Mouse (Mus musculus) layer of hippocampus, postnatal 25 days (tissue): ENCODE measurements around the gene Celf3. TPM values are rescaled to one million over a fixed set of nuclear protein-coding genes. Genes with fewer than 3 reads are reported as not detected.

Source experiments
- DNase-seq, 2 experiments: peaks; one replicate each; pipeline ENCODE4 v3.0.0; 2022; ENCODE audit warnings: mixed read lengths in 2 of 2, low spot score in 1 of 2; ENCODE audit errors: extremely low spot score in 1 of 2
- total RNA-seq, 2 experiments: library from RNA; stranded (reverse); gene quantifications; 2 replicates each; pipeline ENCODE4 v1.2.3; 2021

Celf3 gene
- total RNA-seq, 2 experiments from 2014 or later, result 165 to 198 TPM

DNA sequence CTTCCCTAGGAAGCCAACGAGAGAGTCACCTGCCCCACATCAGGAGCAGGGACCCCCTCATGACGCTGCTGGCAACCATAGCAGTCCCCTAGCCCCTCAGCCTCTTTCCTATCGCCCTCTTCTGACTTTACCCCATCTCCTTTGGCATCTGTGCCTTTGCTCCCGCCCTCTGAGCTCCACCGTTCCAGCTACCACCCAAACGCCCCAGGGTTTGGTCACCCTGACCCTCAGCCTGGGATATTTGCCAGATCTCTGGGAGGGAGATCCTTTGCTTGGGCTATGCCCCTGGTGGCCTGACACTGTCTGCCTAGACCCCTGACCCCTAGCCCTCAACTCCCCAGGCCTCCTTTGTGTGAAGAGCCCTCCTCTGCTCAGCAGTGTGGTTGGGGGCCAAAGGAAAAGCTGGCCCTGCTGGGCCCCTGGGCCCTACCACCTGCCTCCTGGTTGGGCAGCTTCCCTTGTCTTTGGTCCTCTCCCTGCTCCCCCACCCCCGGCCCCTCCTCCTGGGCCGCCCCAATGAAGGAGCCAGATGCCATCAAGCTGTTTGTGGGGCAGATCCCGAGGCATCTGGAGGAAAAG is 585 bp downstream of the Celf3 start:
- DNase-seq, result no peak

DNA sequence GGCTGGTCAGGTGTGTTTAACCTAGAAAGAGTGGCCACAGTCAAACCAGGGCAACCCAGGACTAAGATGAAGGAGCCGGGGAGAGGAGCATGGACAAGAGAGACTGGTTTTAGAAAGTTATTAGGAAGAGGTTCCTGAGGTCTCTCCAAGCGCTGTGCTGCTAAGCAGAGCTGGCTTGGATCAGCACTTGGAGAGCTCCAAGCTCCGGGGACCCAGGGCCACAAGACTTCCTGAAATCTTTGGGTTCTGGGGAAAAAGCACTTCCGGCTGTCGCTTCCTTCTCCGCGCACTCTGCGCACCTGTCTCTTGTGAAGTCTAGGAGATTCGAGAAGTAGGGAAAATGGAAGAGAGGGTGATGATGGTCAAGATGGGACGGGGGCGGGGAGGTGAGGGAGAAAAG is 1.5 kb downstream of the Celf3 start:
- no peak for DNase-seq

DNA sequence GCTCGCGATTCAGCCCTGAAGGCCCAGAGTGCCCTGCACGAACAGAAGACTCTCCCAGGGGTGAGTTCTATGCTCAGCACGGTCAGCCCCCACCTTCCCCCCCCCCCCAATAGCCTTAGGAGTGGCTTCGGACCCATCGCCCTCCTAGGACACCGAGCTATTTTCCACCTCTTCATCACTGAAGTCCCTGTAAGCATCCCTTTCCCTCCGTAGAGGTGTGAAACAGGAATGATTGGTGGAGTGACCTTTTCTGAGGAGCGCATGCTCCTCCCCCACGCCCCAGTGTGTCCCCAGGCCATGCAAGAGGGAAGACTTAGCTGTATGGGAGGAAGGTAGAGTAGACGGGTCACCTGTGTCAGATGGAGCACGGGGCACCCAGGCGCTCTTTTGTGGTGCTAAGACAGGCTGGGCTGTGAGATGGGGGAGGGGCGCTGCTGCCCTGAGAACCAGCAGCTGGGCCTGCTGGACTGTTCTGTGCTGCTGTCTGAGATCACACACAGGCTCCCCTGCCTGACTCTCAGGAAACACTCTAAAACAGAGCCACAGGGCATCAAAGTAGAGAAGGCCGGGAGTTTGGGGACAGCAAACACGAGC is 2.3 kb downstream of the Celf3 start, which contains the start of gene Riiad1:
TSS of gene Riiad1 (minus strand) at position 51 of the 594 bp plus-strand sequence.
- no peak for DNase-seq

DNA sequence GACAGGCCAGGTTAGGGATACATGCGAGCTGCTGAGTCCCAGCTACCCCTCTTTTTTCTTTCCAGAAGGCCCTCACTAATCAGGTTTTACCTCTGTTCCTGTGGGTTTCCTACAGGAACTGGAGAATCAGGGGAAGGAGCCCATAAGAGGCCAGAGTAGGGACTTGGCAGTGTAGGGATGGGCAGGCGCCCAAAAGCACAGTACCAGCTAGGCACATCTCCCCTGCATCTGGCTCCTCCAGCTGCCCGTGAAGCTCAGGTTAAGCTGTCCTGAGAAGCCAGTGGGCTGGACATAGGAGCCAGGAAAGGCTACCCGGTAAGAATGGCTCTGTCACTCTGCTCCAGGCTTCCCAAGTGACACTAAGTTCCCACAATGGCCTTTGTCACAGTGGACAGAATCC is 3.3 kb downstream of the Celf3 start:
- DNase-seq, result no peak

DNA sequence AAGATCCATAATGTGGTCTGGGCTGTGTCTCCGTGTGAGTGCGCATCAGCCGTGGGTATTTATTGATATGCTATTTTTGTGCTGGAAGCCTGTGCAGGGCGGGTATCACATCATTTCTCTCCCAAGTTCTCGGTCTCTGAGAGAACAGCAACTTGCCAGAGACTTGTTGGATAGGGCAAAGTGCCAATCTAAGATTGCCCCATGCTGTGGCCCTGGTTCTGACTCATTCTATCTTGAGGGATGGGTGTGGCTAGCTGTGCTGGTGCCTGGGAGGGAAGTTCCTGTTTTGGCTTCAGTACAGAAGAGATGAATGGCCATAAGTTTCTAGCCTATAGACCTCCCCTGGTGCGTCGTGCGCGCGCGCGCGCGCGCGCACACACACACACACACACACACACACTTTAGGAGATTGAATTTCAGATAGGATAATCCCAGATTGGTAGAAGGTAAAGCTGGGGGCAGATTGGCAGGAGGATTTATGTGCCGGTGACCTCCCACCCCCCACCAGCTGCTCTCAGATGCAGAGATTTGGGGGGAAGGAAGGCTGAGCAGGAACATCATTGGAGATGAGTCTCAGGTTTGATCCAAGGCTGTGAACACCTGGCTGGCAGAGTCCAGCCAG is 4.8 kb downstream of the Celf3 start:
- DNase-seq, result no peak

DNA sequence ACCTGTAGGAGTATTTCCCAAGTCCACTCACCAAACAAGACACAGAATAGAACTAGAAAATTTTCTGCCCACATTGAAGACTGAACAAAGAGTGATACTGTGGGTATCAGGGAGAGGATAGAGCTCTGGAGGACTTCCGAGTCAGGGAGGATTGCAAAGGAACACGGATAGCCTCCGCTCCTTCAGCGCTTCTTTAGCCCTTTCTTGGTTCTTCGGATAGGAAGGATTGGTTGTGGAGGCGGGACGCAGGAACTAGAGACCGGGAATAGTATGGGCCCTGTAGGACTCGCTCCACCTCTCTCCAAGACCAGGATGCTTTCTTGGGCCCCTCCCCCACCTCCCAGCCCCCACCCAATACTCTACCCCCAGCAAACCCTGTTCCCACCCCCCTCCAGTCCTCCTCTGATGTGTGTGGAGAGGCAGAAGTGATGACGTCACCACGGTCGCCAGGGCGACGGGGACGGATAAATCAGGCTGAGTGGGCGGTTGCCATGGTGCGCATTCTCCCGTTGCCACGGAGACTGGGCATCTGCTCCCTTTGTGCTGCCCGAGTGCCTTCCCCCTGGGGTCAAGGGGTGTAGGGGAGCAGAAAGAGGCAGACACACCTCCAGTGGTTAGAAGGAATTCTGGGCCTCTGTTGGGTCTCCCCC is 5.8 kb downstream of the Celf3 start:
- peak; percentile 85 to 87 for DNase-seq

DNA sequence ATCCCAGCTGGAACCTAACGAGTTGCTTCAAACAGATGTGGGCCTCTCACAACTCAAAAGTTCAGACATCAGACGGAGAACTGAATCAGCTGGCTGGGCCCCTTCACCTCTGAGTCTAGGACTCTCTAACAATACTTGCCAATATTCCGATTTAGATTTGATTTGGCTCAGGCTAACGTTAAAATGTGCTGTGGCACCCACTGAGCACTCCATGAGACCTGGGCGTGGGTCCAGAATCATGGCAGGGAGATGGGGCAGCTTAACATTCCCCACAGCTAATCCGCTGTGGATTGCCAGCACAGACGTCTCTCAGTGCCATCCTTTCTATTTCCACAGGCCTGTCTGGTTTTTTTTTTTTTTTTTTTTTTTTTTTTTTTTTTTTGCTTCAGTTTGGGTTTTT is 7.8 kb downstream of the Celf3 start:
- DNase-seq, result peak in 1 of 2 experiments; percentile 53

DNA sequence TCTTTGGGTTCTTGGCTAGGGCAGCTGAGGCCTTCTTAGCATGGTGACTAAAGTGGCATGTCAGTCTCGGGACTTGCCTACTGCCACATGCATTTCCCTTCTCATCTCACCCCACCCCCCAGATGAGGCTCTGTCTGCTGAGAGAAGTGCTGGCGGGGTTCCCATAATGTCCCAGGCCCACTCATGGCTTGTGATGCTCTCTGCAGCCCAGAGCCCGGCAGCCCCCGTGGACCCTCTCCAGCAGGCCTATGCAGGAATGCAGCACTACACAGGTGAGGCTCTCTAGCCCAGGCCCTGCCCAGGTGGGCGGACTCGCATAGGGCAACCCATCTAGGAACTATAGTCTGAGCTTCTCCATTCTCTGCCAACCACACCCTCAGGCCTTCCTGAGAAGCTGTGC is 9.5 kb downstream of the Celf3 start:
- peak; percentile 24 to 33 for DNase-seq

DNA sequence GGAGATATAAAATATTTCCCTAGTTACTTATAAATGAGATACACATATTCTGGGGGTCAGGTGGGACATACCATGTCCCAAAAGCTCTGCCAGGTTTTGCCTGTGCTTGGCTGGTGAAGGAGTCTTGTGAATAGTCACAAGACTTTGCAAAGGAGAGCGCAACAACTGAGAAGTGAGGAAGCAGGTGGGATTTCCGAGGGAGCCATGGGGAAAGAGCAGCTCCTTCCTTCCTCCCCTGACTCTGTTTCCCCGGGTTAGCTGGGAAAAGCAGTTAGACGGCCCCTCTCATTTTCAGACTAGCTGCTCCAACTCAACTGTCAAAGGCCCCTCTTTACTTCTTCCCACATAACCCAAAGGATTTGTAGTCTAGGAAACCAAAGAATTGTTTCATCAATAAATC is 19.1 kb downstream of the Celf3 start:
- no peak for DNase-seq

DNA sequence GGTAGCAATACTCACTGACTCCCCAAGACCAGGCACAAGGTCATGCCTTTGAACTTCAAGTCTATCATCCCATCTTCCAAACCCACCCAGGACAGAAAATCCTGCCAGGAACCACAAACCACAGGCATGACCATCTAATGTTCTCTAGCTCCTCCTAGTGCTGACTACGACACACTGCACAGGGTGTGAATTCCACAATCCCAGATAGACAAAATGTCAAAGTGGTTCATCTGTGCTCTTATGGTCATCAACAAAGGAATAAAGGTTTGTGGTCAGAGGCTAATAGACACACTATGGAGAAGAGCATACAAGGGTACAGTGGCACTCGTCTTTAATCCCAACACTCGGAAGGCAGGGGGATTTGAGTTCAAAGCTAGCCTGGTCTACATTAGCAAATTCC is 24.1 kb downstream of the Celf3 start:
- DNase-seq, result peak; percentile 12 to 33

DNA sequence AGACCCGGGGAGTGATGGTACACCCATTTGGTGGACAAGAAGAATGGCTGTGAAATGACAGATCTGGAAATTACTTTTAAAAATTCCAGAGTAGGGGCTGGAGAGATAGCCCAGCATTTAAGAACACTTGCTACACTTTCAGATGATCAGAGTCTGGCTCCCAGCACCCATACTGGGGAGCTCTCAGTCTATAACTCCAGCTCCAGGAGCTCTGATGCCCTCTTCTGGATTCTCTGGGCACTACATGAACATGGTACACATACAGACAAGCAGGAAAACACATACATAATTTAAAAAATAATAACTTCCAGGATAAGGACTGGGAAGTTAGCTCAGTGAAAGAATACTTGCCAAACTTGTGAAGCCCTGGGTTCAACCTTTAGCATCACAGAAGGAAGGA is 28.6 kb downstream of the Celf3 start:
- DNase-seq, result no peak

DNA sequence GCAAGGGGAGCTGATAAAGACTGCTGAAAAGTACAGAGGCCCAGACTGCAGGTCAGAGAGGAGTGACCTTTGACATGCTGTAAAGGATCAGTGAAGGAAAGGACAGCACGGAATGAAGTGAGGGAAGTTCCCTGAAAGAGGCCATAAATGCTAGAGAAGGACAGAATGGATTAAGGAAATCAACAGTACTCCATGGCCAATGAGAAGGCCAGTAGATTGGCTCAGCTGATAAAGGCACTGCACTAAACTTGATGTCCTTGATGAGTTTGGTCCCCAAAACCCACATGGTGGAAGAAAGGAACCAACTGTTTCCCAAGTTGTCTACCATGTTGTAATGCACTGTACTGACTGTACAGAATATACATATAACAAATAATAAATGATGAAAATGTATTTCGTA is 48.6 kb downstream of the Celf3 start:
- no peak for DNase-seq

DNA sequence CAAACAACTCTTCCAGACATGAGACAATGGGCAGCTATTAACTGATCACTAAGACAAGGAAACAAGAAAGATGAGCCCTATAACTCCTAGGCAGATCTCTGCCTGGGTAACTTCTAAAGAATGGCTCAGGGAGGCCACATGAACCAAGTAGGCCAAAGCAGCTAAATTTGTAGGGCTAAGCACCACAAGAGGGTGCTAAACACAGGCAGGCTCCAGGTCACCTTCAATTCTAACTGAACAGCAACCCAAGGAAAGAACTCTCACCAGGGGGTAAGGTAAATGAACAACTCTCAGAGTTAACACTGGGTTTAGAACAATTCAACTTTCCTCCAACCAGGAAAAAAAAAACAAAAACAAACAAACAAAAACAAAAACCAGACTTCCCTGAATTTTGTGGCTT is 55.9 kb downstream of the Celf3 start:
- DNase-seq, result no peak

DNA sequence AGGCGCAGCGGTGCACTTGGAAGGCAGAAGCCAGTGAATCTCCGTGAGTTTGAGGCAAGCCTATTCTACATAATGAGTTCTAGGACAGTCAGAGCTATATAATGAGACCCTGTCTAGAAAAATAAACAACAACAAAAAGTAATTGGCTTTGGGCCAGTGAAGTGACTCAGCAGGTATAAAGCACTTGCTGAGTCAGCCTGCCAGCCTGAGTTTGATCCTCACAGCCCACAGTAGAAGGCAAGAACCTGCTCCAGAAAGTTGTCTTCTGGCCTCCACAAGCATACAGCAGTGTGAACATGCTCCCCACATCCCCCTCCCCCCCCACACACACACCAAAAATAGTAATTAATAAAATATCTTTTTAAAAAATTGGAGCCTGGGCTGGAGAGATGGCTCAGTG is 59.1 kb downstream of the Celf3 start:
- no peak for DNase-seq

Other genes starting within 250 kb of the Celf3 start
- not detected for gene Gm4778, start 214.3 kb upstream of the Celf3 start, total RNA-seq
- gene Them4, start 168.2 kb upstream of the Celf3 start, total RNA-seq, result 10 to 100 TPM; 24.0 to 26.6 TPM
- gene Them5, start 136.2 kb upstream of the Celf3 start, total RNA-seq, result not detected
- under 1 TPM; 0.54 to 0.56 TPM for gene C2cd4d, start 115.9 kb upstream of the Celf3 start, total RNA-seq
- under 1 TPM; 0.52 to 0.57 TPM for gene Rorc, start 105.5 kb upstream of the Celf3 start, total RNA-seq
- gene Lingo4, start 79.8 kb upstream of the Celf3 start, total RNA-seq, result 1 to 10 TPM in 1 of 2 experiments, under 1 TPM in 1; 0.99 to 1.1 TPM
- 10 to 100 TPM; 44.1 TPM for gene Tdrkh, start 65.0 kb upstream of the Celf3 start, total RNA-seq
- gene Mrpl9, start 35.0 kb upstream of the Celf3 start, total RNA-seq, result 10 to 100 TPM; 42.1 to 46.8 TPM
- gene Oaz3, start 34.4 kb upstream of the Celf3 start, total RNA-seq, result not detected
- gene Riiad1, start 2.0 kb downstream of the Celf3 start, total RNA-seq, result 1 to 10 TPM; 5.8 to 6.9 TPM
- gene Snx27, start 104.4 kb downstream of the Celf3 start, total RNA-seq, result 100 to 1,000 TPM in 1 of 2 experiments, 10 to 100 TPM in 1; 96.6 to 103 TPM
- not detected for gene Gm10972, start 164.8 kb downstream of the Celf3 start, total RNA-seq
- gene Tuft1, start 180.6 kb downstream of the Celf3 start, total RNA-seq, result 1 to 10 TPM; 2.0 to 2.2 TPM
- 1 to 10 TPM in 1 of 2 experiments, not detected in 1; 1.0 TPM for gene Selenbp2, start 215.3 kb downstream of the Celf3 start, total RNA-seq